Mouse (Mus musculus): ENCODE data around the gene Plod3. TPM values are rescaled to one million over a fixed set of nuclear protein-coding genes. Genes with fewer than 3 reads are reported as not detected.

Plod3 gene
- polyA plus RNA-seq, 1 experiment from 2014 or later = 29.1 TPM

DNA sequence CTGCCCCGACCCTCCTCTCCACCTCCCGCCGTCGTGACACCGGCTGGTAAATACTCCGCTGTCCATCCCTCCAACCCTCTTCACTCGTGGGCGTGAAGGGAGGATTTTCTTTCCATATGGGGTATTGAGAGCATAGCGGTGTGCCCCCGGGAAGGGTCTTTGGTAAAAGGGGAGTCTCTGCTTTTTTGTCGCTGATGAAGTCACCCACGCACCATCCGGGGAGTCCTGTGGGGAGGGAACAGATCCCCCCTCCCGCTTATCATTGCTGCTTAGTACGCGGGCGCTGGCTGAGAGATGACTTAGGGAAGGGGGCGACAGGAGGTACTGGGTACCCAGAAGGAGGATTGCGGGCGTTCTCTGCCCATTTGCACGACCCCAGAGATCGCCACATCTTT lies 43.6 kb downstream of the Plod3 start:
- no peak overlapping the region for H3K27ac ChIP-seq (ENCODE audit: low read depth, low read length)
- ATAC-seq (replicated peaks; ENCODE audit: low FRiP score) = no peak
- H3K36me3 ChIP-seq (ENCODE audit: control insufficient read depth, insufficient read depth, low read length) = no peaks in the 10 kb centered on the region
- no peak for DNase-seq (ENCODE audit: low spot score)
- peak overlapping the region; percentile 31 for H3K4me3 ChIP-seq (ENCODE audit: low read depth, low read length)
- peak overlapping the region; percentile 61 for H3K4me2 ChIP-seq (ENCODE audit: low read depth, low read length, severe bottlenecking)
- H3K4me1 ChIP-seq (replicated peaks; ENCODE audit: control insufficient read depth, insufficient read depth, low read length) = peaks cover 23% of the 10 kb centered on the region; the same call in 1 of the 2 replicates
- 12% methylated on average over 22 of the region's 22 CpGs for WGBS
- H3K27me3 ChIP-seq (ENCODE audit: control insufficient read depth, insufficient read depth, low read length) = peaks cover 59% of the 10 kb centered on the region
- no peak overlapping the region for H3K9ac ChIP-seq (ENCODE audit: low read length)
- no peaks in the 10 kb centered on the region for H3K9me3 ChIP-seq (ENCODE audit: control insufficient read depth, low read length)

DNA sequence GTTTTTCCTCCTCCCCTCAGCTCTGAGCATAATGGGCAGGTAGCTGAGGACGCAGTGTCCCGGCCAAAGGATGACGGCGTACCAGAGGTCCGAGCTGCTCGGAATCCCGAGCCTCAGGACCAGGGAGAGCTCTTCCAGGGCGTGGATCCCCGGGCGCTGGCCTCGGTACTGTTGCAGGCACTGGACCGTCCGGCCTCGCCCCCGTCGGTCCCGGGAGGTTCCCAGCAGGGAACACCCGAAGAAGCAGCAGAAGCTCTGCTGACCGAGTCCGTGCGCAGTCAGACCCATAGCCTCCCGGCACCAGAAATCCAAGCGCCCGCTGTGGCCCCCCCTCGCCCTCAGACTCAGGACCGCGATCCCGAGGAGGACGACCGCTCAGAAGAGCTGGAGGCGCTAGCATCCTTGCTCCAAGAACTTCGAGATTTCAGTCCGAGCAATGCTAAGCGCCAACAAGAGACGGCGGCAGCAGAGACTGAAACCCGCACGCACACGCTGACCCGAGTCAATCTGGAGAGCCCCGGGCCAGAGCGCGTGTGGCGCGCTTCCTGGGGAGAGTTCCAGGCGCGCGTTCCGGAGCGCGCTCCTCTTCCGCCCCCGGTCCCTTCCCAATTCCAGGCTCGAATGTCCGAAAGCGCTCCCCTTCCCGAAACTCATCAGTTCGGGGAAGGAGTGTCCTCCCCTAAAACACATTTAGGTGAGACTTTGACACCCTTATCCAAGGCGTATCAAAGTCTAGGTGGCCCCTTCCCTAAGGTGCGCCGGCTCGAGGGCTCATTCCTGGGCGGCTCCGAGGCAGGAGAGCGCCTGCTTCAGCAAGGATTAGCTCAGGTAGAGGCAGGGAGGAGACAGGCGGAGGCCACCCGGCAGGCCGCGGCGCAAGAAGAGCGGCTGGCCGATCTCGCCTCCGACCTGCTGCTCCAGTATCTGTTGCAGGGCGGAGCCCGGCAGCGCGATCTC lies 44.5 kb downstream of the Plod3 start:
- Histone ChIP-seq H3K36me3 (ENCODE audit: control insufficient read depth, insufficient read depth, low read length) (no peaks in the 10 kb centered on the region), H3K4me3 (ENCODE audit: low read depth, low read length) (peak overlapping the region; percentile 37), H3K27ac (ENCODE audit: low read depth, low read length) (no peak overlapping the region), H3K9me3 (ENCODE audit: control insufficient read depth, low read length) (no peaks in the 10 kb centered on the region), H3K4me1 (replicated peaks; ENCODE audit: control insufficient read depth, insufficient read depth, low read length) (peaks cover 23% of the 10 kb centered on the region; the same call in 1 of the 2 replicates), H3K27me3 (ENCODE audit: control insufficient read depth, insufficient read depth, low read length) (peaks cover 52% of the 10 kb centered on the region), H3K4me2 (ENCODE audit: low read depth, low read length, severe bottlenecking) (peak overlapping the region; percentile 85), H3K9ac (ENCODE audit: low read length) (0 out of 2 replicates have a peak overlapping the region, but pooled peaks have one; percentile 8)
- DNase-seq (ENCODE audit: low spot score) (peak; percentile 67), ATAC-seq (replicated peaks; ENCODE audit: low FRiP score) (no peak)
- 1% methylated on average over 77 of the region's 78 CpGs for WGBS

GRCm38 (mm10) chr5:137032033-137032421 lies 45.2 kb downstream of the Plod3 start:
- H3K9ac ChIP-seq (ENCODE audit: low read length) = peak overlapping the region; percentile 32; the same call in 1 of the 2 replicates
- peaks cover 45% of the 10 kb centered on the region for H3K27me3 ChIP-seq (ENCODE audit: control insufficient read depth, insufficient read depth, low read length)
- DNase-seq (ENCODE audit: low spot score) (peak; percentile 63), ATAC-seq (replicated peaks; ENCODE audit: low FRiP score) (no peak)
- peak overlapping the region; percentile 85 for H3K4me2 ChIP-seq (ENCODE audit: low read depth, low read length, severe bottlenecking)
- H3K4me3 ChIP-seq (ENCODE audit: low read depth, low read length) = peak overlapping the region; percentile 37
- H3K9me3 ChIP-seq (ENCODE audit: control insufficient read depth, low read length) = no peaks in the 10 kb centered on the region
- no peak overlapping the region for H3K27ac ChIP-seq (ENCODE audit: low read depth, low read length)
- H3K36me3 ChIP-seq (ENCODE audit: control insufficient read depth, insufficient read depth, low read length) = no peaks in the 10 kb centered on the region; the same call in 1 of the 2 replicates
- H3K4me1 ChIP-seq (replicated peaks; ENCODE audit: control insufficient read depth, insufficient read depth, low read length) = peaks cover 23% of the 10 kb centered on the region; the same call in 1 of the 2 replicates
- under 1% methylated on average over 28 of the region's 33 CpGs for WGBS

- Histone ChIP-seq H3K36me3 (ENCODE audit: control insufficient read depth, insufficient read depth, low read length) (no peaks in the 10 kb centered on the region; the same call in none of the 2 replicates), H3K9ac (ENCODE audit: low read length) (peak overlapping the region; percentile 32), H3K4me1 (replicated peaks; ENCODE audit: control insufficient read depth, insufficient read depth, low read length) (peaks cover 23% of the 10 kb centered on the region; the same call in 1 of the 2 replicates), H3K4me2 (ENCODE audit: low read depth, low read length, severe bottlenecking) (peak overlapping the region; percentile 85), H3K27me3 (ENCODE audit: control insufficient read depth, insufficient read depth, low read length) (peaks cover 43% of the 10 kb centered on the region), H3K9me3 (ENCODE audit: control insufficient read depth, low read length) (no peaks in the 10 kb centered on the region), H3K4me3 (ENCODE audit: low read depth, low read length) (peak overlapping the region; percentile 37), H3K27ac (ENCODE audit: low read depth, low read length) (no peak overlapping the region)
- ATAC-seq (replicated peaks; ENCODE audit: low FRiP score) (peak; percentile 81), DNase-seq (ENCODE audit: low spot score) (peak; percentile 97)
- 0% methylated on average over 46 of the region's 49 CpGs for WGBS
Observed at GRCm38 (mm10) chr5:137032641-137033074, 45.8 kb downstream of the Plod3 start.

DNA sequence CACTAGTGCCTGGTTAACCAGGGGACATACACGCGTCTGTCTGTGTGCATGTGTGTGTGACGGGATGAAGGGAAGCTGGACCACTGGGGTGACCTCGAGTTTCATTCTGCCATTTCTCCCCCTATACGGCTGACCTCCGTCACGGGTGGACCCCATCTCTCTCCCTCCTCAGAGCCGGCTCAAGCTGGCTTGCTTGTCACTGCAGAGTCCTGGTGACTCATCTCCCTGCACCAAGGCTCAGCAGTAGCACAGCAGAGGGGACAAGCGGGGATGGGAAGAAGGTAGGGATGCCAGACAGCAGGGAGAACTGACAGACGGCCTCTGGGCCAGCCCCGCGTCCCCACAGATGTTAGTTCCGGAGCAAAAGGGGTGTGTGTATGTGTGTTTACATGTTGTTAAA lies 49.4 kb downstream of the Plod3 start:
- ATAC-seq (replicated peaks; ENCODE audit: low FRiP score) (no peak), DNase-seq (ENCODE audit: low spot score) (no peak)
- no peak overlapping the region for H3K4me3 ChIP-seq (ENCODE audit: low read depth, low read length)
- no peak overlapping the region for H3K9ac ChIP-seq (ENCODE audit: low read length)
- no peaks in the 10 kb centered on the region for H3K9me3 ChIP-seq (ENCODE audit: control insufficient read depth, low read length)
- H3K27me3 ChIP-seq (ENCODE audit: control insufficient read depth, insufficient read depth, low read length) = peaks cover 11% of the 10 kb centered on the region
- peaks cover 12% of the 10 kb centered on the region; the same call in 1 of the 2 replicates for H3K4me1 ChIP-seq (replicated peaks; ENCODE audit: control insufficient read depth, insufficient read depth, low read length)
- no peak overlapping the region for H3K4me2 ChIP-seq (ENCODE audit: low read depth, low read length, severe bottlenecking)
- no peak overlapping the region for H3K27ac ChIP-seq (ENCODE audit: low read depth, low read length)
- H3K36me3 ChIP-seq (ENCODE audit: control insufficient read depth, insufficient read depth, low read length) = peaks cover 2% of the 10 kb centered on the region
- WGBS = 86% methylated on average over 13 of the region's 13 CpGs

DNA sequence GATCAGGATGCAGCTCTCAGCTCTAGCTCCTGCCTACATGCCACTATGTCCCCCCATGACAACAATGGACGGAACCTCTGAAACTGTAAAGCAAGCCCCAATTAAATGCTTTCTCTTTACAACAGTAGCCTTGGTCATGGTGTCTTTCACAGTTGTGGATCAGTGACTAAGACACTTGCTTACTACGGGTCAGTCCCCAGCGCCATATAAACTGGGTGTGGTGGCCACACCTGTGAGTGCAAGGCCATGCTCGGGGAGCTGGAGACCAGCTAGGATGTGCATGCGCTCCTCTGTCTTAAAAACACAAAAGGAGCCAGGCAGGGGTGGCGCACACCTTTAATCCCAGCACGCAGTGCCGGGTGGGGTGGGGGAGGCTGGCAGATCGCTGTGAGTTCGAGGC lies 52.6 kb downstream of the Plod3 start:
- DNase-seq (ENCODE audit: low spot score) (no peak), ATAC-seq (replicated peaks; ENCODE audit: low FRiP score) (no peak)
- Histone ChIP-seq H3K4me3 (ENCODE audit: low read depth, low read length) (no peak overlapping the region), H3K9ac (ENCODE audit: low read length) (no peak overlapping the region), H3K27ac (ENCODE audit: low read depth, low read length) (no peak overlapping the region), H3K4me2 (ENCODE audit: low read depth, low read length, severe bottlenecking) (no peak overlapping the region), H3K9me3 (ENCODE audit: control insufficient read depth, low read length) (no peaks in the 10 kb centered on the region), H3K27me3 (ENCODE audit: control insufficient read depth, insufficient read depth, low read length) (no peaks in the 10 kb centered on the region), H3K4me1 (replicated peaks; ENCODE audit: control insufficient read depth, insufficient read depth, low read length) (no peaks in the 10 kb centered on the region), H3K36me3 (ENCODE audit: control insufficient read depth, insufficient read depth, low read length) (peaks cover 2% of the 10 kb centered on the region)
- 96% methylated on average over 10 of the region's 10 CpGs for WGBS

GRCm38 (mm10) chr5:137041442-137041841 lies 54.6 kb downstream of the Plod3 start:
- H3K4me3 ChIP-seq (ENCODE audit: low read depth, low read length) = no peak overlapping the region
- peaks cover 7% of the 10 kb centered on the region; the same call in 1 of the 2 replicates for H3K4me1 ChIP-seq (replicated peaks; ENCODE audit: control insufficient read depth, insufficient read depth, low read length)
- H3K4me2 ChIP-seq (ENCODE audit: low read depth, low read length, severe bottlenecking) = no peak overlapping the region
- no peak for DNase-seq (ENCODE audit: low spot score)
- H3K9me3 ChIP-seq (ENCODE audit: control insufficient read depth, low read length) = no peaks in the 10 kb centered on the region
- ATAC-seq (replicated peaks; ENCODE audit: low FRiP score) = no peak
- WGBS = 87% methylated on average over 10 of the region's 10 CpGs
- no peak overlapping the region for H3K27ac ChIP-seq (ENCODE audit: low read depth, low read length)
- no peaks in the 10 kb centered on the region for H3K27me3 ChIP-seq (ENCODE audit: control insufficient read depth, insufficient read depth, low read length)
- H3K9ac ChIP-seq (ENCODE audit: low read length) = no peak overlapping the region
- peaks cover 2% of the 10 kb centered on the region for H3K36me3 ChIP-seq (ENCODE audit: control insufficient read depth, insufficient read depth, low read length)

DNA sequence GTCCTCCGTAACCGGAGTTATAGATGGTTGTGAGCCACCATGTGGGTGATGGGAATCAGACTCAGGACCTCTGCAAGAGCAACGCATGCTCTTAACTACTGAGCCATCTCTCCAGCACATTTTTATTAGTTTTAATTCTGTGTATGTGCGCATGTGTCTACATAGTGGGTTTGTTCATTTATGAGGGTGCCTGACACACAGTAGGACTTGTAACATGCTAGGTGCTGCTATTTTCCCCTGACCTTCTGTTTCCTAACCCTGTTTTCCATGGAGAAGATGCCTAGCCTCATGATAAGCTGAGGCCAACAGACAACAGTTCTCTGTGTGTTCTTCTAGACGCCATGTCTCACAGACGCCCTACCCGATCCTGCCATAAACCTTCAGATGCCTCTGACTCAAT lies 57.2 kb downstream of the Plod3 start:
- no peak for ATAC-seq (replicated peaks; ENCODE audit: low FRiP score)
- H3K4me1 ChIP-seq (replicated peaks; ENCODE audit: control insufficient read depth, insufficient read depth, low read length) = peaks cover 7% of the 10 kb centered on the region; the same call in 1 of the 2 replicates
- no peaks in the 10 kb centered on the region for H3K9me3 ChIP-seq (ENCODE audit: control insufficient read depth, low read length)
- no peaks in the 10 kb centered on the region for H3K27me3 ChIP-seq (ENCODE audit: control insufficient read depth, insufficient read depth, low read length)
- no peak overlapping the region for H3K9ac ChIP-seq (ENCODE audit: low read length)
- 95% methylated on average over 7 of the region's 7 CpGs for WGBS
- no peak overlapping the region for H3K27ac ChIP-seq (ENCODE audit: low read depth, low read length)
- no peak overlapping the region for H3K4me3 ChIP-seq (ENCODE audit: low read depth, low read length)
- H3K4me2 ChIP-seq (ENCODE audit: low read depth, low read length, severe bottlenecking) = no peak overlapping the region
- H3K36me3 ChIP-seq (ENCODE audit: control insufficient read depth, insufficient read depth, low read length) = peaks cover 2% of the 10 kb centered on the region; the same call in 1 of the 2 replicates
- DNase-seq (ENCODE audit: low spot score) = no peak

Measured in forebrain, embryonic 11.5 days (tissue).